Comparison of ENCODE assay signal across 25 mouse cellular contexts in the genomic region with DNA sequence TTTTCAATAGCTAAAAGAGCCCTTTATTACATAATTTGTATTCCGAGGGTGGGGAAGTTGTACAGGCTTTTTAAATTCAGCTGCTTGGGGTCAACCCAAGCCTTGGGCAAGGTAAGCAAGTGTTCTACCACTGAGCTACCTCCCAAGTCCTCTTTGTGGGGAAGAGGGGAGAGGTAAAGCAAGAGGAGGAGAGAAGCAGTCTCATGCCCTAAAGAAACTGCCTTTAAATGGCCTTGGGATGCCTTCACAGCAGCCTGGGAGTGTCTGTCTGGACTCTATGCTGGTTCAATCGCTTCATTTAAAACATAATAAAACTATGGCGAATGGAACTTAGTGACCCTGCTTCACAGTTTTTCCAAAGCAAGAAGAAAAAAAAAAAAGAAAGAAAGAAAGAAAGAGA.
DNase-seq lines count a peak whose midpoint lies in the region; ATAC-seq and TF ChIP-seq lines count a peak whose summit lies in the region.
"Had no signal": no experiment of that assay in that cellular context is flagged by ENCODE, and none has a peak within 500 bp of the region (broad histone marks: within the 10 kb centered on the region; RNA-seq: fewer than 3 reads in every experiment).

No protein-coding gene starts in this region.

- no peak overlapping the region for H3K4me2 ChIP-seq in forebrain, embryonic 15.5 days (replicated peaks)
- H3K4me2 ChIP-seq in midbrain, embryonic 14.5 days (ENCODE audit: low read length): no peak overlapping the region
- H3K4me2 ChIP-seq in CH12.LX (ENCODE audit: insufficient read depth, low read depth, poor library complexity, severe bottlenecking): peak overlapping the region; percentile 62
- no peak overlapping the region for H3K4me2 ChIP-seq in kidney, embryonic 14.5 days (replicated peaks; ENCODE audit: low read depth, low read length)
- H3K4me2 ChIP-seq: embryonic facial prominence, embryonic 13.5 days; heart, embryonic 13.5 days; hindbrain, embryonic 15.5 days had no signal

- dilution Hi-C loops in CH12.LX (cut with MboI; ENCODE audit: extremely low pct_ligation_motif_present, extremely low pct_unique_long_range_greater_than_20kb, low sequenced_read_pairs): no loop called here

- DNase-seq in forebrain, embryonic 10.5 days (ENCODE audit: extremely low spot score, low spot score): no peak
- no peak for DNase-seq in midbrain, embryonic 10.5 days (ENCODE audit: low spot score)
- DNase-seq in midbrain, embryonic 14.5 days: no peak
- DNase-seq in CH12.LX (ENCODE audit: extremely low read depth): no peak
- peak; percentile 39 for DNase-seq in R1 (ENCODE audit: low read depth, low spot score)
- no peak for DNase-seq in Muller cell, postnatal 12 days (ENCODE audit: inconsistent ontology term)
- DNase-seq: adrenal gland, postnatal 25 days; cerebellum, adult 9-10 months; gastrocnemius, postnatal 25 days; heart, adult 2 months; heart, postnatal 14 days; kidney, adult 9 months; kidney, postnatal 25 days; layer of hippocampus, postnatal 36 days; lung, postnatal 4 days; thymus, postnatal 14 days had no signal

- TF ChIP-seq EP300 in CH12.LX (IDR thresholded peaks at IDR 0.05; ENCODE audit: low read length): no peak

- TF ChIP-seq POLR2A in CH12.LX (IDR thresholded peaks at IDR 0.05; ENCODE audit: low read depth, low read length): no peak

- no peak for TF ChIP-seq CTCF in CH12.LX (conservative IDR thresholded peaks at IDR 0.05 in 1 of 2, IDR thresholded peaks at IDR 0.05 in 1 of 2; ENCODE audit: low read depth in 2 of 2, low read length in 2 of 2)

- no peaks in the 10 kb centered on the region for H3K9me3 ChIP-seq in forebrain, embryonic 10.5 days
- no peaks in the 10 kb centered on the region for H3K9me3 ChIP-seq in forebrain, embryonic 15.5 days
- no peaks in the 10 kb centered on the region for H3K9me3 ChIP-seq in midbrain, embryonic 10.5 days (replicated peaks)
- no peaks in the 10 kb centered on the region for H3K9me3 ChIP-seq in midbrain, embryonic 14.5 days (ENCODE audit: control insufficient read depth, low read length)
- H3K9me3 ChIP-seq in CH12.LX (replicated peaks; ENCODE audit: low read length): no peaks in the 10 kb centered on the region
- H3K9me3 ChIP-seq in kidney, embryonic 14.5 days (ENCODE audit: control insufficient read depth, low read length): no peaks in the 10 kb centered on the region
- H3K9me3 ChIP-seq: embryonic facial prominence, embryonic 13.5 days; heart, embryonic 13.5 days; hindbrain, embryonic 15.5 days had no signal

- H3K36me3 ChIP-seq in forebrain, embryonic 10.5 days (replicated peaks): no peaks in the 10 kb centered on the region
- H3K36me3 ChIP-seq in forebrain, embryonic 15.5 days: no peaks in the 10 kb centered on the region
- no peaks in the 10 kb centered on the region for H3K36me3 ChIP-seq in midbrain, embryonic 10.5 days
- no peaks in the 10 kb centered on the region for H3K36me3 ChIP-seq in midbrain, embryonic 14.5 days (ENCODE audit: control insufficient read depth, insufficient read depth, low read length)
- no peaks in the 10 kb centered on the region for H3K36me3 ChIP-seq in CH12.LX (replicated peaks in 1 of 2; ENCODE audit: control insufficient read depth in 1 of 2, insufficient read depth in 1 of 2, low read length in 1 of 2)
- no peaks in the 10 kb centered on the region for H3K36me3 ChIP-seq in kidney, embryonic 14.5 days (ENCODE audit: control insufficient read depth, insufficient read depth, low read length)
- H3K36me3 ChIP-seq: embryonic facial prominence, embryonic 13.5 days; heart, embryonic 13.5 days; hindbrain, embryonic 15.5 days had no signal

- no peaks in the 10 kb centered on the region for H3K27me3 ChIP-seq in forebrain, embryonic 10.5 days (ENCODE audit: poor library complexity, severe bottlenecking)
- H3K27me3 ChIP-seq in forebrain, embryonic 15.5 days: no peaks in the 10 kb centered on the region
- no peaks in the 10 kb centered on the region for H3K27me3 ChIP-seq in midbrain, embryonic 10.5 days (ENCODE audit: low read depth, poor library complexity, severe bottlenecking)
- H3K27me3 ChIP-seq in midbrain, embryonic 14.5 days (ENCODE audit: control insufficient read depth, insufficient read depth, low read length): no peaks in the 10 kb centered on the region
- H3K27me3 ChIP-seq in CH12.LX (replicated peaks): no peaks in the 10 kb centered on the region
- H3K27me3 ChIP-seq in kidney, embryonic 14.5 days (ENCODE audit: control insufficient read depth, insufficient read depth, low read length): no peaks in the 10 kb centered on the region
- H3K27me3 ChIP-seq: embryonic facial prominence, embryonic 13.5 days; heart, embryonic 13.5 days; hindbrain, embryonic 15.5 days had no signal

- H3K4me1 ChIP-seq in forebrain, embryonic 10.5 days: peaks cover 9% of the 10 kb centered on the region
- H3K4me1 ChIP-seq in forebrain, embryonic 15.5 days: peaks cover 5% of the 10 kb centered on the region; the same call in 1 of the 2 replicates
- H3K4me1 ChIP-seq in midbrain, embryonic 10.5 days: peaks cover 10% of the 10 kb centered on the region
- H3K4me1 ChIP-seq in midbrain, embryonic 14.5 days (ENCODE audit: control insufficient read depth, insufficient read depth, low read length): no peaks in the 10 kb centered on the region
- H3K4me1 ChIP-seq in CH12.LX (ENCODE audit: control insufficient read depth in 1 of 2, insufficient read depth in 2 of 2): peaks cover 2 to 3% of the 10 kb centered on the region in 2 experiments; a peak in 2 of 4 replicates
- no peaks in the 10 kb centered on the region for H3K4me1 ChIP-seq in kidney, embryonic 14.5 days (ENCODE audit: control insufficient read depth, insufficient read depth, low read length)
- H3K4me1 ChIP-seq: embryonic facial prominence, embryonic 13.5 days; heart, embryonic 13.5 days; hindbrain, embryonic 15.5 days had no signal

- peak overlapping the region; percentile 77 for H3K27ac ChIP-seq in forebrain, embryonic 10.5 days
- no peak overlapping the region for H3K27ac ChIP-seq in forebrain, embryonic 15.5 days (replicated peaks)
- H3K27ac ChIP-seq in midbrain, embryonic 10.5 days (replicated peaks): peak overlapping the region; percentile 82
- no peak overlapping the region for H3K27ac ChIP-seq in midbrain, embryonic 14.5 days (replicated peaks; ENCODE audit: low read depth, low read length)
- no peak overlapping the region for H3K27ac ChIP-seq in CH12.LX (ENCODE audit: insufficient read depth, low read depth)
- H3K27ac ChIP-seq in kidney, embryonic 14.5 days (ENCODE audit: low read depth, low read length): no peak overlapping the region
- H3K27ac ChIP-seq: embryonic facial prominence, embryonic 13.5 days; heart, adult 2 months; heart, embryonic 13.5 days; hindbrain, embryonic 15.5 days; layer of hippocampus, adult 2 months had no signal

- H3K79me2 ChIP-seq in CH12.LX (replicated peaks; ENCODE audit: control insufficient read depth, extremely low read depth, insufficient read depth, poor library complexity, severe bottlenecking): no peaks in the 10 kb centered on the region

- in situ Hi-C loops in CH12.LX (cut with MboI; ENCODE audit: low pct_ligation_motif_present, low pct_unique_long_range_greater_than_20kb, low sequenced_read_pairs): no loop called here

- no peak for ATAC-seq in forebrain, embryonic 15.5 days (replicated peaks)
- no peak for ATAC-seq in midbrain, embryonic 14.5 days (ENCODE audit: low FRiP score, low TSS enrichment)
- ATAC-seq in kidney, embryonic 14.5 days (ENCODE audit: low FRiP score, low TSS enrichment): no peak
- ATAC-seq: CD4-positive, CD25-positive, alpha-beta regulatory T cell, adult 4 months; intestine, embryonic 16.5 days had no signal

- TF ChIP-seq RAD21 in CH12.LX (IDR thresholded peaks at IDR 0.05; ENCODE audit: low read depth, low read length): no peak

- no peak overlapping the region for H3K4me3 ChIP-seq in forebrain, embryonic 10.5 days
- H3K4me3 ChIP-seq in forebrain, embryonic 15.5 days: no peak overlapping the region
- H3K4me3 ChIP-seq in midbrain, embryonic 10.5 days: 0 out of 2 replicates have a peak overlapping the region, but pooled peaks have one; percentile 9
- H3K4me3 ChIP-seq in midbrain, embryonic 14.5 days (replicated peaks; ENCODE audit: low read depth, low read length): no peak overlapping the region
- H3K4me3 ChIP-seq in CH12.LX (replicated peaks in 1 of 3; ENCODE audit: low read depth in 2 of 3, low read length in 2 of 3, poor library complexity in 1 of 3): no peak overlapping the region
- H3K4me3 ChIP-seq in kidney, embryonic 14.5 days (ENCODE audit: low read length): no peak overlapping the region
- H3K4me3 ChIP-seq: embryonic facial prominence, embryonic 13.5 days; erythroblast, embryonic 14.5 days; heart, adult 2 months; heart, embryonic 13.5 days; hindbrain, embryonic 15.5 days; layer of hippocampus, adult 2 months had no signal

- no peak overlapping the region for H3K9ac ChIP-seq in forebrain, embryonic 15.5 days (replicated peaks)
- no peak overlapping the region for H3K9ac ChIP-seq in midbrain, embryonic 14.5 days (replicated peaks; ENCODE audit: low read length)
- H3K9ac ChIP-seq in CH12.LX (ENCODE audit: insufficient read depth, low read depth): no peak overlapping the region
- H3K9ac ChIP-seq in kidney, embryonic 14.5 days (ENCODE audit: low read depth, low read length): no peak overlapping the region
- H3K9ac ChIP-seq: embryonic facial prominence, embryonic 13.5 days; heart, embryonic 13.5 days; hindbrain, embryonic 15.5 days had no signal

- WGBS in forebrain, embryonic 10.5 days: 63% methylated on average over 3 of the region's 3 CpGs
- WGBS in forebrain, embryonic 15.5 days: 30% methylated on average over 3 of the region's 3 CpGs
- WGBS in midbrain, embryonic 10.5 days: 57% methylated on average over 3 of the region's 3 CpGs
- 17% methylated on average over 3 of the region's 3 CpGs for WGBS in midbrain, embryonic 14.5 days
- WGBS in kidney, embryonic 14.5 days: 77% methylated on average over 3 of the region's 3 CpGs

TF ChIP-seq in CH12.LX, 34 proteins besides CTCF, POLR2A, EP300 and RAD21:
- TF ChIP-seq E2F4 (IDR thresholded peaks at IDR 0.05; ENCODE audit: insufficient replicate concordance, low read depth, low read length) (no peak), MYC (IDR thresholded peaks at IDR 0.05; ENCODE audit: low read depth, low read length) (no peak), NELFE (IDR thresholded peaks at IDR 0.05; ENCODE audit: low read depth, low read length) (no peak), USF2 (conservative IDR thresholded peaks at IDR 0.05; ENCODE audit: low read depth, low read length) (no peak), SMC3 (IDR thresholded peaks at IDR 0.05; ENCODE audit: low read depth, low read length) (no peak)

Comparison
In these comparisons a context has a peak if more than half of its experiments do, and no peak if none do; other contexts are left out.
1. H3K27ac ChIP-seq: peak in forebrain, embryonic 10.5 days (single experiment) and midbrain, embryonic 10.5 days (single experiment); none in forebrain, embryonic 15.5 days (single experiment), midbrain, embryonic 14.5 days (single experiment), CH12.LX (single experiment) and kidney, embryonic 14.5 days (single experiment).